ENCODE assay signal across 9 mouse cellular contexts in the genomic region with DNA sequence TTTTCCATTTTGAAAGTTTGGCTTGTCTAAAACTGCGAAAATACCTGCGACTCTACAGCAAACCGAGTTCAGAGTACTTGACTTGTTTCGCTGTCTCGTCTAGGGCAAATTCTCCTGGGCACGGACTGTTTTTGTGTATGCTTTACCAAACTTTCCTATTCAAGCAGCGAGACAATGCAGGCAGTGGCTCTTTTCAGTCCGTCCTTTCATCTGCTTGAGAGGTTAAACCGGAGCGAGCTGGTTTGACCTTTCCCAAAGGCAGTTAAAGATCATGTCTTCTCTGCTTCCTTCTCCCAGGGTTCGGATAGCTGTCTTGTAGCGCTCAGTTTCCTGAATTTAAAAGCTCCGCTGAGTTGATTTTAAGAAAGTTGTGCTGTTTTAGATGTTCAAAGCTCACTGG. TPM values are rescaled to one million over a fixed set of nuclear protein-coding genes. Genes with fewer than 3 reads are reported as not detected.
DNase-seq lines count a peak whose midpoint lies in the region; ATAC-seq and TF ChIP-seq lines count a peak whose summit lies in the region.
"Had no signal": no experiment of that assay in that cellular context is flagged by ENCODE, and none has a peak within 500 bp of the region (broad histone marks: within the 10 kb centered on the region; RNA-seq: fewer than 3 reads in every experiment).

No protein-coding gene starts in this region.

- ATAC-seq in forebrain, embryonic 15.5 days (replicated peaks), result no peak

- peak in 1 of 2 experiments; percentile 38 for DNase-seq in cerebellum, adult 2 months
- DNase-seq in cerebellum, postnatal 25 days, result no peak
- DNase-seq in ES-E14 (ENCODE audit: low read depth, low spot score), result no peak
- peak; percentile 70 for DNase-seq in midbrain, embryonic 10.5 days (ENCODE audit: low spot score)
- DNase-seq in Muller cell, postnatal 12 days (ENCODE audit: inconsistent ontology term), result no peak
- no peak for DNase-seq in cerebellum, adult 9-10 months
- DNase-seq in urinary bladder, postnatal 36 days (ENCODE audit: low spot score in 2 of 2), result no peak
- DNase-seq: gastrocnemius, postnatal 25 days had no signal

- no peak overlapping the region for H3K27ac ChIP-seq in cerebellum, adult 2 months (ENCODE audit: insufficient read depth, low read length)
- no peak overlapping the region for H3K27ac ChIP-seq in ES-E14 (ENCODE audit: insufficient read depth, low read depth, low read length, poor library complexity, severe bottlenecking)
- no peak overlapping the region for H3K27ac ChIP-seq in forebrain, embryonic 15.5 days (replicated peaks)
- H3K27ac ChIP-seq in midbrain, embryonic 10.5 days (replicated peaks), result peak overlapping the region; percentile 94

- TF ChIP-seq CTCF in cerebellum, adult 2 months (IDR thresholded peaks at IDR 0.05; ENCODE audit: borderline replicate concordance, insufficient read depth, low read depth, low read length), result no peak

- H3K4me2 ChIP-seq in forebrain, embryonic 15.5 days (replicated peaks), result peak overlapping the region; percentile 59

- WGBS in cerebellum, adult 2 months, result 4% methylated on average over 13 of the region's 13 CpGs
- WGBS in forebrain, embryonic 15.5 days, result 3% methylated on average over 13 of the region's 13 CpGs
- 4% methylated on average over 13 of the region's 13 CpGs for WGBS in midbrain, embryonic 10.5 days

- H3K4me1 ChIP-seq in cerebellum, adult 2 months (ENCODE audit: control insufficient read depth, insufficient read depth, low read length), result no peaks in the 10 kb centered on the region
- no peaks in the 10 kb centered on the region; a peak in 1 of 4 replicates for H3K4me1 ChIP-seq in ES-E14 (ENCODE audit: control insufficient read depth in 2 of 2, insufficient read depth in 2 of 2, low read length in 2 of 2, poor library complexity in 1 of 2)
- peaks cover 7% of the 10 kb centered on the region for H3K4me1 ChIP-seq in forebrain, embryonic 15.5 days
- H3K4me1 ChIP-seq in midbrain, embryonic 10.5 days, result peaks cover 13% of the 10 kb centered on the region

- H3K27me3 ChIP-seq in cerebellum, adult 2 months (ENCODE audit: control insufficient read depth, insufficient read depth, low read length), result no peaks in the 10 kb centered on the region
- H3K27me3 ChIP-seq in forebrain, embryonic 15.5 days, result no peaks in the 10 kb centered on the region
- H3K27me3 ChIP-seq in midbrain, embryonic 10.5 days (ENCODE audit: low read depth, poor library complexity, severe bottlenecking), result no peaks in the 10 kb centered on the region

- peak overlapping the region; percentile 59; the same call in 1 of the 2 replicates for H3K9ac ChIP-seq in ES-E14 (ENCODE audit: insufficient read depth, low read depth, low read length, poor library complexity, severe bottlenecking)
- peak overlapping the region; percentile 59; the same call in 1 of the 2 replicates for H3K9ac ChIP-seq in forebrain, embryonic 15.5 days (replicated peaks)

- H3K4me3 ChIP-seq in cerebellum, adult 2 months (replicated peaks; ENCODE audit: insufficient read depth, low read depth, low read length), result peak overlapping the region; percentile 54
- H3K4me3 ChIP-seq in ES-E14 (ENCODE audit: insufficient read depth in 1 of 2, low read depth in 1 of 2, low read length in 2 of 2, poor library complexity in 1 of 2, severe bottlenecking in 1 of 2), result peak overlapping the region; percentile 76 to 82
- H3K4me3 ChIP-seq in forebrain, embryonic 15.5 days, result peak overlapping the region; percentile 67
- peak overlapping the region; percentile 82 for H3K4me3 ChIP-seq in midbrain, embryonic 10.5 days

- H3K9me3 ChIP-seq in ES-E14 (ENCODE audit: control insufficient read depth, insufficient read depth, low read depth, low read length), result no peaks in the 10 kb centered on the region
- no peaks in the 10 kb centered on the region for H3K9me3 ChIP-seq in forebrain, embryonic 15.5 days
- H3K9me3 ChIP-seq in midbrain, embryonic 10.5 days (replicated peaks), result peaks cover 10% of the 10 kb centered on the region

- no peaks in the 10 kb centered on the region for H3K36me3 ChIP-seq in ES-E14 (ENCODE audit: control insufficient read depth, insufficient read depth, low read length, poor library complexity, severe bottlenecking)
- H3K36me3 ChIP-seq in forebrain, embryonic 15.5 days, result no peaks in the 10 kb centered on the region
- H3K36me3 ChIP-seq in midbrain, embryonic 10.5 days, result peaks cover 19% of the 10 kb centered on the region

- TF ChIP-seq POLR2A in cerebellum, adult 2 months (IDR thresholded peaks at IDR 0.05; ENCODE audit: borderline replicate concordance, insufficient read depth, low read length), result no peak

- in situ Hi-C loops in ES-E14 (cut with MboI; ENCODE audit: low sequenced_read_pairs in 2 of 2, unreplicated experiment in 2 of 2), result loop anchor here in 1 of 2 experiments (25.0 kb wide), 1 partner anchor 101 kb away; a partner anchor contains a TSS

TF ChIP-seq in ES-E14, 5 proteins besides CTCF, POLR2A, EP300 and RAD21:
- TF ChIP-seq HCFC1 (IDR thresholded peaks at IDR 0.05; ENCODE audit: borderline replicate concordance, insufficient read depth, low read length), result no peak
- TF ChIP-seq CHD2 (IDR thresholded peaks at IDR 0.05; ENCODE audit: low read depth, low read length), result no peak
- no peak for TF ChIP-seq ZC3H11A (IDR thresholded peaks at IDR 0.05; ENCODE audit: borderline replicate concordance, low read depth, low read length)
- TF ChIP-seq ZNF384 (IDR thresholded peaks at IDR 0.05; ENCODE audit: low read depth, low read length), result no peak
- no peak for TF ChIP-seq MAFK (IDR thresholded peaks at IDR 0.05; ENCODE audit: insufficient read depth, low read depth, low read length)
TF ChIP-seq in ES-E14: peak in this region for 0.

RNA-seq across cellular contexts. Expression of a gene that starts 1.2 kb away (rescaled TPM):
- 69.2 and 71.4 TPM in 2 replicates for polyA plus RNA-seq in cerebellum, adult 2 months (2012; rRNA removed)
- total RNA-seq in ES-E14 (2012; rRNA removed), result 6.2 and 8.0 TPM in 2 replicates
- polyA plus RNA-seq in forebrain, embryonic 15.5 days (2015; fragmentation: Nextera tagmentation; extraction: Ambion mirVana), result 9.3 and 9.7 TPM in 2 replicates
- 10.9 and 11.7 TPM in 2 replicates for polyA plus RNA-seq in midbrain, embryonic 10.5 days (2016; fragmentation: Nextera tagmentation; extraction: Ambion mirVana)
